Mouse (Mus musculus) C2C12 (cell line): Measurements from ENCODE around the gene Rnf31. TPM values are rescaled to one million over a fixed set of nuclear protein-coding genes. Genes with fewer than 3 reads are reported as not detected.

Experiments
- H3K27me3 ChIP-seq: one replicate; pipeline ENCODE4 v1.6.1; 2011; ENCODE audit not compliant: control insufficient read depth, insufficient read depth, insufficient read length
- H3K36me3 ChIP-seq: one replicate; pipeline ENCODE4 v1.6.1; 2011; ENCODE audit not compliant: control insufficient read depth, insufficient read depth
- H3K4me3 ChIP-seq: one replicate; pipeline ENCODE4 v1.5.1; 2011; ENCODE audit warnings: mild to moderate bottlenecking, control low read depth; ENCODE audit not compliant: poor library complexity, insufficient read depth, severe bottlenecking
- H3K79me2 ChIP-seq: one replicate; pipeline ENCODE4 v1.6.1; 2011; ENCODE audit not compliant: control insufficient read depth, insufficient read depth
- H3K79me3 ChIP-seq: one replicate; pipeline ENCODE4 v1.6.1; 2011; ENCODE audit warnings: low read depth, control low read depth
- H3ac ChIP-seq: one replicate; pipeline ENCODE3; 2011; ENCODE audit warnings: low read depth; ENCODE audit not compliant: control insufficient read depth, insufficient read length
- CEBPB ChIP-seq: IDR thresholded peaks from one replicate; pipeline ENCODE4 v1.6.1; 2011; ENCODE audit warnings: low read depth, mild to moderate bottlenecking, control low read depth, moderate library complexity
- CTCF ChIP-seq: IDR thresholded peaks from one replicate; pipeline ENCODE4 v1.5.1; 2011; ENCODE audit not compliant: control insufficient read depth, insufficient read depth, insufficient read length
- FOSL1 ChIP-seq: IDR thresholded peaks from one replicate; pipeline ENCODE4 v1.8.0; 2011; ENCODE audit warnings: mild to moderate bottlenecking, low read length; ENCODE audit not compliant: poor library complexity, insufficient read depth, severe bottlenecking
- MAX ChIP-seq: IDR thresholded peaks from one replicate; pipeline ENCODE4 v1.6.1; 2011; ENCODE audit warnings: mild to moderate bottlenecking, control low read depth
- MYOD1 ChIP-seq: IDR thresholded peaks from one replicate; pipeline ENCODE4 v1.6.1; 2011; ENCODE audit warnings: low read depth; ENCODE audit not compliant: control insufficient read depth, insufficient read length
- MYOG ChIP-seq: IDR thresholded peaks from one replicate; pipeline ENCODE4 v1.6.1; 2011; ENCODE audit not compliant: control insufficient read depth, insufficient read length; ENCODE audit errors: extremely low read depth
- USF1 ChIP-seq: IDR thresholded peaks from one replicate; pipeline ENCODE4 v1.6.1; 2011; ENCODE audit warnings: low read depth, mild to moderate bottlenecking, control low read depth, moderate library complexity
- polyA plus RNA-seq: library from polyadenylated mRNA; unstranded; fragments of >200 nt; fragmentation: generic; extraction: Trizol; gene quantifications from one replicate; pipeline ENCODE4 v1.2.1, GENCODE M21; 2012; ENCODE audit warnings: missing spikeins

The Rnf31 gene
- polyA plus RNA-seq, 1 experiment: 9.4 TPM

GRCm38 (mm10) chr14:55584702-55585565, 6.6 kb upstream of the Rnf31 start, which contains the start of gene Emc9:
Gene Emc9 (minus strand): TSS chr14:55585302.
- Histone ChIP-seq H3K27me3 (no peaks in the 10 kb centered on the region), H3K79me3 (no peaks in the 10 kb centered on the region), H3K4me3 (peak within 1 kb of the TSS; percentile 41), H3K79me2 (peaks cover 9% of the 10 kb centered on the region), H3ac (peak within 1 kb of the TSS; percentile 79), H3K36me3 (peaks cover 13% of the 10 kb centered on the region)
- TF ChIP-seq MAX (no peak), MYOD1 (no peak), CTCF (no peak), FOSL1 (no peak), CEBPB (no peak), MYOG (no peak), USF1 (no peak)

GRCm38 (mm10) chr14:55585566-55585960, 5.9 kb upstream of the Rnf31 start:
- H3K4me3 ChIP-seq: no peak overlapping the region

GRCm38 (mm10) chr14:55586149-55586548, 5.4 kb upstream of the Rnf31 start:
- TF ChIP-seq MYOD1 (no peak), CEBPB (no peak), CTCF (no peak), USF1 (no peak), MAX (no peak), FOSL1 (no peak), MYOG (no peak)
- H3K27me3 ChIP-seq: no peaks in the 10 kb centered on the region
- peaks cover 13% of the 10 kb centered on the region for H3K36me3 ChIP-seq
- H3K4me3 ChIP-seq: no peak overlapping the region
- no peak overlapping the region for H3ac ChIP-seq
- H3K79me2 ChIP-seq: peaks cover 16% of the 10 kb centered on the region
- peaks cover 5% of the 10 kb centered on the region for H3K79me3 ChIP-seq

More at GRCm38 (mm10) chr14:55585566-55585960, 5.9 kb upstream of the Rnf31 start:
- peaks cover 5% of the 10 kb centered on the region for H3K79me3 ChIP-seq
- peaks cover 13% of the 10 kb centered on the region for H3K36me3 ChIP-seq
- H3ac ChIP-seq: no peak overlapping the region
- no peaks in the 10 kb centered on the region for H3K27me3 ChIP-seq
- H3K79me2 ChIP-seq: peaks cover 15% of the 10 kb centered on the region
- no peak for TF ChIP-seq MYOD1
- TF ChIP-seq MYOG: no peak
- no peak for TF ChIP-seq MAX
- no peak for TF ChIP-seq CTCF
- no peak for TF ChIP-seq CEBPB
- no peak for TF ChIP-seq FOSL1
- TF ChIP-seq USF1: no peak

- no peak overlapping the region for H3K4me3 ChIP-seq
- H3ac ChIP-seq: no peak overlapping the region
- peaks cover 16% of the 10 kb centered on the region for H3K36me3 ChIP-seq
- TF ChIP-seq MYOG (no peak), CTCF (no peak), CEBPB (no peak), USF1 (no peak), MAX (no peak), FOSL1 (no peak), MYOD1 (no peak)
- no peaks in the 10 kb centered on the region for H3K27me3 ChIP-seq
- H3K79me2 ChIP-seq: peaks cover 43% of the 10 kb centered on the region
- peaks cover 23% of the 10 kb centered on the region for H3K79me3 ChIP-seq
Measured at GRCm38 (mm10) chr14:55589271-55589670, 2.2 kb upstream of the Rnf31 start.

- H3K4me3 ChIP-seq: peak overlapping the region; percentile 89
- no peaks in the 10 kb centered on the region for H3K27me3 ChIP-seq
Measured at GRCm38 (mm10) chr14:55589771-55590448, 1.6 kb upstream of the Rnf31 start.

More at GRCm38 (mm10) chr14:55589771-55590448, 1.6 kb upstream of the Rnf31 start:
- no peak for TF ChIP-seq USF1
- no peak for TF ChIP-seq MAX
- no peak for TF ChIP-seq FOSL1
- TF ChIP-seq MYOD1: no peak
- TF ChIP-seq CTCF: no peak
- no peak for TF ChIP-seq MYOG
- TF ChIP-seq CEBPB: no peak
- Histone ChIP-seq H3K79me2 (peaks cover 44% of the 10 kb centered on the region), H3ac (peak overlapping the region; percentile 74), H3K79me3 (peaks cover 23% of the 10 kb centered on the region), H3K36me3 (peaks cover 22% of the 10 kb centered on the region)
